Mouse (Mus musculus): ENCODE results near the gene Kif1a.

The Kif1a gene

DNA sequence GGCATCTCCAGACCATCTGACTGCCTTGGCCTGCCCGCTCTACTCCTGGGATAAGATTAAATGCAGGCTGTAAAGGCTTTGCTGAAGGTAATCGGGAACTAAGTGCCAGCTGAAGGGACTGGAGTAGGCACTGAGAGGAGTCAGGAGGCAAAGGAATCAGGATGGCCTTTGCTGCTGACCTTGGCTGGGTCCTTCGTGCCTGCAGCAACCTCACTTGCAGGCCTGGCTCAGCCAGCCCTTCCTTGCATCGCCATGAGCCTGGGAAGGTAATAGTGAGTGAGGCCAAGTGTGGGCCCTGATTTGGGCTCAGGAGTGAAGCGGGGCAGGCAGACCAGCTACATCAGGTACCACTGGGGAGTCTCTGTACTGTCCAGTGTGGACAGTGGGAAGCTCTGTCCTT, 2.8 kb downstream of the Kif1a start:
- DNase-seq (ENCODE audit: low spot score in 2 of 2): no peak

DNA sequence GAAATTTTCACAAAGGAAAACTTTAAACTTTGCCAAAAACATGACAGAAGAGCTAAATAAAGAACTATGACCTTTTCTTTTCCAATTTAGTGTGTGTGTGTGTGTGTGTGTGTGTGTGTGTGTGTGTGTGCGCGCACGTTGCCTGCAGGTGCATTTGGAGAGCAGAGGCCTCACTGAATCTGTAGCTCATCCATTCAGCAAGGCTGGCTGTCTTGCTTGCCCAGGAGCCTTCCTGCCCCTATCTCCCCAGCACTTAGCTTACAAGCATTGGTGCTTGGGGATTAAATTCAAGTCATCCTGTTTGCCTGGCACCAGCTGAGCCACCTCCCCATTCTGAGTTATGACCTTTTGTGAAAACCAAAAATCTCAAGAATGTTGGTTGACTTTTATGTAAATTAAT, 9.2 kb downstream of the Kif1a start:
- DNase-seq (ENCODE audit: low spot score in 2 of 2): no peak

DNA sequence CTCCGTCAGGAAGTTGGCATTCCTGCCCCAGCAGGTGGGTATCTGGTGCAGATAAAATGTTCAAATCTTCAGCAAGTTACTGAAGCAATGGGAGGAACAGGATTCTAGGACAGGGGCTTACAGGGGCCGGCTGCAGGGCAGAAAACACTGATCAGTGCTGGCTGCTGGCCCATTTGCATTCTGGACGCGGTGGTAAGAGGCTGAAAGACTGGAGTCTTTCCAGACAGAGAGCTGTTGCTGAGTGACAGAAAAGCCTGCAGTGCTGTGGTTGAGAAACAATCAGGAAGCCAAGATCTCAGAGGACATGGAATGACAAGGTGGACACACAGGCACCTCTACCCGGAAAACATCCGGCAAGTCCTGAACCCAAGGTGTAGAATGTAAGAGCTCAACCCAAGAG, 16.6 kb downstream of the Kif1a start:
- no peak for DNase-seq (ENCODE audit: low spot score in 2 of 2)

DNA sequence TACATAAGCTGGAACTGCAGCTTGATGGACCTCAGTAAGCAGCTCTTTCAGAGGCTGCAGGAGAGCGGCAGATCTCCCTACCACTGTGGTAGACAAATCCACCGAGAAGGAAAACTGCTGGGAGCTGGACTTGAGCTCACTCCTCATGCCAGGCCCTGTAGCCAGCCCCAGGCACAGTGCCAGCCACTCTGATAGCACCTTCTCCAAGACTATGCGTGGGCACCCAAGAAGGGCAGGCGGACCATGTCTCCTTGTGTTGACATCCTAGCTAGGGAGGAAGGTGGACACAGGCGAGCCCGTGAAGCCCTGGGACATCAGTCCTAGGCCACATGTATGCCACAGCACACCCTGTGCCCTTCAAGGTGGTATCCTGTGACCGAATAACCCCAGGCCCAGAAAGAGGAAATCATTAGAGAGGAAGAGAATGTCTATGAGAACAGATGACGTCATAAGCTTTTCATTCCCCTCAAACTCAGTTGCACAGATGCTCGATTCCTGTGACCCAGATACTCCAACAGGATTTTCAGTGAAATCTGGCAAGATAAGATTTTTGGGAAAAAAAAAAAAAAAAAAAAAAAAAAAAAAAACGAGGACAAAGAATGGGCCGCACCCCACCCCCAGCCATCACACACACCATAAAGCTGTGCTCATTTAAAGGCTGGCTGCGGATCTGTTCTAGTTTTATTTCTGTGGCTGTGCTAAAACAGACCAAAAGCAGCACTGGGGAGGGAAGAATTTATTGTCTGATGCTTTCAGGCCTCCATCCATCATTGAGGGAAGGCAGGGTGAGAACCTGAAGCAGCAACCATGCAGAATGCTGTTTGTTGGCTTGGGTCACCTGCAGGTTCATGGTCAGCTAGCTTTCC, 18.1 kb downstream of the Kif1a start:
- DNase-seq (ENCODE audit: low spot score in 2 of 2): no peak

DNA sequence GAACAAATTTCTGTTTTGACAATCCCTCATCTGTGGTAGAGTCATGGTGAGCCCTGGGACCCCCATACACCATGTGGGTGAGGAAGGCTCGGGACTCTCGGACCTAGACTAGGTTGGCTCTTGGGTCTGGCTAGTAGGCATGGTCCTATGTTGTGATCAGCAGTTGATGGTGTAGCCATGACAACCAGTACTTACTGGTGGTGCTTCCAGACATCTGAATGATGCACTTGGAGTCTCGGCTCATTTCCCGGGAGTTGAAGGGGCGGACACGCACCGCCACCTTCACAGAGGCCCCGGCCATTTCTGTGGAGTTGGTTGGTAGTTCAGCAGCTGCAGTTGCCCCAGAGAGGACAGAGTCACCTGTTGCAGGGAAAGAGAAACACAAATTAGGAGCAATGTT, 19.6 kb downstream of the Kif1a start:
- DNase-seq (ENCODE audit: low spot score in 2 of 2): no peak

DNA sequence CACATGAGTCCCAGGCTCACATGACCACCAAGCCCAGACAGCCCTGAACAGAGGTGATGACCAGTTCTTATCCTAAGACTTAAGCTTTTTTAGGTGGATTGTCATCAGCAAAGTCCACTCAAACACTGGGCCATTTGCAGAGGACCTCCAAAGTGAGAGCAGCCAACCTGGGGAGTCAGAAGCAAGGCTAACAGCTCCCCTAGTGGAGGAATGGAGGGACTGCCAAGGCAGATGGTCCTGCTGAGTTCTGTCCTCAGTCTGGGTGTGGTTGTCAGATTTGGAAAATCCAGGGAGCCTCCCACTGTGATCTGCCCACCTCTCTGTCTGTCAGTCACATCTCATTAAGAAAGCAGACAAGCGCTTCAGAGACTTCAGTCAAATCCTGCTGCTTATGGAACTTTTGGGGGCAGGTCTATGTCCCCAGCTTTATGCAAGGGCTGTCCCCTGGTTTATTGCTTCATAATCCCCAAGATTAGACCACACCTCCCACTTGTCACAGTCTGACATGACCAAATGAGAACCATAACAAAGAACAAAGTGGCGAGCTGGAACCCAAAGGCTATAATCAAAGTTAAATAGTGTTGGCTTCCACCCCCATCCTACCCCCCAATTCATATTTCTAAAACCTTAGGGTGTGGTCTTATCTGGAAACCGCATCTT, 20.7 kb downstream of the Kif1a start:
- DNase-seq (ENCODE audit: low spot score in 2 of 2): no peak

DNA sequence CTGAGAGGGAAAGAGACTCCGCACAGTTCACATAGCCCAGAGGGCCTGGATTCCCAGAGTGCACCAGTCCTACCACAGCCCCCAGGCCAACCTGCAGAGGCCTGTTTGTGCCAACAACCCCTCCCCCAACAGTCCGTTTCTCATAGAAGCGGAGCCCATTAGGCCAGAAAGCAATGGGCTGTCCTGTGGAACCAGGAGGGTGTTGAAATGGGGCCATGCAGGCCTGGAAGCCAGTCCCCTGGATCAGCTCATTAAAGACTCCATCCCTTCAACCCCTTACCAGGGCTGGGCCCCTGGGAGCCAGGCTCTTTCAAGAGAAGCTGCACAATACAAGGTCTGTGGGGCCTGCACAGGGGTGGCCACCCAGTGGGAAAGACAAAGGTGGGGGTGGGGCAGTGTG, 22.1 kb downstream of the Kif1a start:
- DNase-seq (ENCODE audit: low spot score in 2 of 2): no peak

DNA sequence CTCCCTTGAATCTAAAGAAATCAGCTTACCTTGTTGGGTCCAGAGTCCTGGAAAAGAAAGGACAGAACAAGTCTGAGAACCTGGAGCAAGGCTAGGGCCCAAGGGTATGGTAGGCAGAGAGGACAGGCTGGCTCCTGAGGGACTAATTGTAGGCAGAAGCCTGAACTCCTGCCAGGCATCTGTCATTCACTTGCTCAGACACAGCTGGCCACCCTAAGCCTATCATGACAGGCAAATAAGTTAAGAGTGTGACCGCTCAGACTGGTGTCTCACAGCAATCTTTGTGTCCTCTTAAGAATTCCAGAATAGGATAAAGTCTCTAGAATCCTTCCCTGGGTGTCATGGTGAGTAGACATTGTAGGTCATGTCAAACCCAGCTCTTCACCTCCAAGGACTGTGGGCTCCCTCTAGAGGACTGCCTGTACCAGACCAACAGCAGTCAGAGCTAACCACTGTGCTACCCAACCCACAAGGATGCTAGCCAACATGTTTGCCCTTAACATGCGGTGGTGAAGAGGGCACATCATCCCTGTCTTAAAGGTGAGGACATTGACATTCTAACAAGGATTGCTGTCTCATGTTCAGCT, 29.4 kb downstream of the Kif1a start:
- no peak for DNase-seq (ENCODE audit: low spot score in 2 of 2)

DNA sequence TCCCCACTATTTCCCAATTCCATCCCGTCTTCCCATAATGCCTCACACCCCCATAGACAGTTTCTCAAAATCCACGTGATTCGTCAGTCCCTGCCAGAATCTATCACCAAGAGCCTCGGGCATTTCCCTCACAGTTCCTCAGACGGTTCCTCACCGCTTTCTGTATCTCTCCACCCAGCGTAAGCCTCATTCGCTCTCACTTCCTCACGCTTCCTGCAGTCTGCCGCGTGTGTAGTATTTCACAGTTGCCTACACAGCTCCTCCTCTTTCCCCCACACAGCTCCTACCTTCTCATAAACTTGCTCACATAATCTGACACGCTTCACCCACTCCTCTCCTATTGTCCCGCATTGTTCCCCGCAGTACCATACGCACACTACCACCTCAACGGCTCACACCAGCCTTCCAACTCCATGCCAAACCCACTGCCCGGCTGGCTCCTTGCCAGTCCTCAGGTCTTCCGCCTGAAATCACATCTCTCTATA, 30.2 kb downstream of the Kif1a start:
- DNase-seq (ENCODE audit: low spot score in 2 of 2): no peak

DNA sequence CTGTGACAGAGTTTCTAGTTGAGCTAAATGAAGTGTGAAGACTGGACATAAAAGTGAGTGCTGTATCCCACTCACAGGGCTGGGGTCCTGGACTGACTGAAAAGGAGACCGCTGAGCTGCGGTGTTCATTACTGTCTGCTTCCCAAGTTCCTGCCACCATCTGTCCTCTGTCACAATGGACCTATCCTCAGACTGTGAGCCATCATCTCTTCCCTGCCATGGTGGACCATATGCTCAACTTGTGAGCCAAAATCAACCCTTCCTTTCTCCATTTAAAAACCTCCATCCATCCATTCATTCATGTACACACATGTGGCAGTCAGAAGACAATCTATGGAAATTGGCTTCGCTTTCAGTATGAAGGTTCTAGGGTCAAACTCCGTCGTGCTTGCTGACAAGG, 30.9 kb downstream of the Kif1a start:
- DNase-seq (ENCODE audit: low spot score in 2 of 2): no peak

DNA sequence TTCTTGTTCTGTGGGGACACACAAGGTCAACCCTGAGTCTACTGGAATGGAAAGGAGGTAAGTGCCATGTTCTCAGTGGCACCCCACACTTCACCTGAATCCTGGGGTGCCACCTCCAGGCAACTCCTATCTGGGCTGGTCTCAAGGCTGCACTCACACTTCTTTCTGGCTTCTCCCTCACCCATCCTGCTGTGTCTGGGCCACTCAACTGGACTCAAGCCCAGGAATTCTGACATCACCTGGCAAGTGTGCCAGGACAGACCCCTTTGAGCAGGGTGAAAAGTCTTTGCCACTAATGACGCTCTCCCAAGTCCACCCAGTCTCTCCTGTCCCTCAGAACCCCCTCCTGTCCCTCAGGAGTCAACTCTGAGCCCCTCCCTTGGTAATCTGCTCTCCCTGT, 33.2 kb downstream of the Kif1a start:
- no peak for DNase-seq (ENCODE audit: low spot score in 2 of 2)

DNA sequence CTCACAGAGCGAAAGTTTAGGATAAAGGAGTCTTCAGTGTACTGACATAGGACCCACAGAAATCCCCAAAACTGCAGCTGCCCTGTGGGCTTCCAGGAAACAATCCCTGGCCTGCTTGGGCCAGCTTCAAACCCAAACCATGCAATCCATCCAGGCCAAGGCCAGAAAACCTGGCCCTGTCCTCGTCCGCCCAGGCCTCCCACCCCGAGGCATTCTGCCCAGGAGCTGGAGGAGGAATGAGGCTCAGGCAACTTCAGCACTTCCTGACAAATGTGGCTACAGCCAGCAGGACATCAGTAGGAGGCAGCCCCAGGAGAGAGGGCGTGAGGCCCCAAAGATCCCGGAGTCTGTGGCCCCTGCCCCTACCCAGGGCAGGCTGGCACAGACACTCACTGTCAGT, 36.1 kb downstream of the Kif1a start:
- DNase-seq (ENCODE audit: low spot score in 2 of 2): no peak

DNA sequence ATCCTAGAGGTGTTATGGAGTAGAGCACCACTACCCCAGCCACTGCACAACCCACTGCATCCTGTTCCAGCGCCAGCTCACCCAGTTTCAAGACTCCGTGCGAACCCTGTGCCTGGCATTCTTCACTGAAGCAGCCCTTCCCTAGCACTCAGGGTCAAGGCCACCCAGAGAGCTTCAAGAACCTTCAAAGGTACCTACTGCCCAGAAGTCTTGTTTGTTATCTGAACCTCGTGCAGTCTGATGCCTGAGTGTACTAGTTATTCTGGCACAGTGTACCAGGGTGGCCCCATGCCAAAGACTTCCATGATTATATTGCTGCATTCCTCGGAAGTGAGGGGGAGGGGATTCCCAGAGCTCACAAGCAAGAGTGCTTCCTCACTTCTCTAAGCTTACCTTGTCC, 38.1 kb downstream of the Kif1a start:
- no peak for DNase-seq (ENCODE audit: low spot score in 2 of 2)

DNA sequence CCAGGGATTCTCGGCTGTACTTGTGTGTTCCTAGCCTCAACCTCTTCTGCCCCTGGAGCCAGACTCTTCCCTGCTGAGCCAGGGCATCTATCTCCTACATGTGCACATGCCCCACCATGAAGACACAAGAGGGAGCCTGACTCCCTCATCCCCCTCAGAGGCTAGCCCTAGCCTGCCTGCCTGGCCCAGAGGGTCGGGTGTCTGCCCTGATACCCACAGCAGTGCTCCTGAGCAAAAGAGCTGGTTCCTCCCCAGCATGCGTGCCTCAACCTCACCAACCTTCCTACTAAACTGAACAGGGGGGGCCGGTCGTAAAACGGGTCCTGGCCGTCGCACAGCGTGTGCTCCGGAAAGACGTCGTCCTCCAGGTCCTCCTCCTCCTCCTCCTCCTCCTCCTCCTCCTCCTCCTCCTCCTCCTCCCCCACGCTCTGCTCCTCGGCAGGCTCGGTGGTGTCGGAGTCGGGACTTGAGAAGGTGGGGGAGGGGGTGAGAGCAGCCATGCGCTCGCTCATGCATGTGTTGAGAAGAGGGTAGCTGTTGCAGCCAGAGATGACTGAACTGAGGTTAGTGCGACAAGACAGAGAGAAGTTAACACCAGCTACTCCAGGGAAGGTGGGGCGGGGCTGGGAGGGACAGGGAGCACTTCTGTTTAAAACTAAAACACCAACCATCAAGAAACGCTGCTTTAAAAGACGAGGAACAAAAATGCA, 50.5 kb downstream of the Kif1a start:
- DNase-seq (ENCODE audit: low spot score in 2 of 2): no peak

DNA sequence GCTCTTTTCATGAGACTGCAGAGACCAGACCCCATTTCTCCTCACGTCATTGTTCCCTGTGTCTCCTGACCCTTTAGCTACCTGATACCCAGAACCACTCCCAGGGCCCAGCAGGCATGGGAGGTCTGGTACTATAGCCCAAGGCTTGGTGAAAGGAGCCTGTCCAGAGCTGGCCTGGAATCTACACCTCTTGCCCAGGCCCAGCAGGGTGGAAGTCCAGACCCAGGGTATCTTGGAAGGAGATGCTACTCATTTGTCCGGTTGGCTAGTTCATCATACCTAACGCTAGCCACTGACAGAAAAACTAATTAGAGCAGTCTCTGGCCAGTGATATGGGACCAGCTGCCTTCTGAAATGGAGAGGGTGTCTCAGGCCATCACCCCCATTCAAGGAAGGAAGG, 51.7 kb downstream of the Kif1a start:
- no peak for DNase-seq (ENCODE audit: low spot score in 2 of 2)

DNA sequence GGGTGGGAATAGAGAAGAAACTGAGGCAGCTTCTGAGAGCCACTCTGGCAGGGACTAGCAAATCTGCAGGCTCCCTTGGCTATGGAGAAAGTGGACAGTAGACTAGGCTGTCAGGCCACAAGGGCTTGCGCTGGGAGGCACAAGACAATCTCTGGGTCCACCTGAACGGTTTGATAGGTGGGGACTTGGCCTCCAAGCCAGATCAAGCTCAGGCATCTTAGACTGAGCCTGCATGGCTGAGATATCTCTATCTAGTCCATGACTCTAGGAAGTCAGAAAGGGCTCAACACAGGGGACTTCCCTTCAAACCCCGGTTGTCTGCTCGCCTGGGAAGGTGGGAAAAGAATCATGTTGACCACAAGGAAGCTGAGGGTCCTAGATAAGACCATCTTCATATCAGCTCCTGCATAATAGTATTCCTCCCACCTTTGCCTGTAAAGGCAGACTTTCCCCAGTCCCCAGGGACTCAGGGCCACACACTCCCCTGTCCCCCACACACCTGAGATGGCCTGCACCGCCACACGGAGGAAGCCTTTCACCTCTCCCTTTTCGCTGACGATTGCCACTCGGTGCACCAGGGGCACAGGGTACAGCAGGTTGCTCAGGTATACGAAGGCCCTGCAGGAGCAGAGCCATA, 55.5 kb downstream of the Kif1a start:
- DNase-seq (ENCODE audit: low spot score in 2 of 2): no peak

DNA sequence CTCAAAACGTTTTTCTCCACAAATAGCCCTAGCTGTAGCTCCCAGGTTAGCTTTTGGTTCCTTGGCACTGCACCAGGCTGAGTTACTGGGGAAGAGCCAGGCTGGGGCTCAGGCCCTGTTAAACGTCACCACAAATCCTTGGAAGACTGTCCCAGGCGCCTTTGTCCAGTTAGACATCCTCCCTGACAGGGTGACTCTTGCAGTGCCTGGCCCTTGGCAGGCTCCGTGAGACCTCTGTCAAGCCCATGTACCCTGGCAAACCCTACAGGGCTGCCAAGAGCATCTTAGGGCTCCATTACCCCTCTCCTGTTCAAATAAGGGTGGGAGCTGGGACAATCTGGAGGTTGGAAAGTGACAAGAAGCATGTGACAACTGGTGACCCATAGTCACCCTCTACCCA, 65.8 kb downstream of the Kif1a start:
- no peak for DNase-seq (ENCODE audit: low spot score in 2 of 2)

DNA sequence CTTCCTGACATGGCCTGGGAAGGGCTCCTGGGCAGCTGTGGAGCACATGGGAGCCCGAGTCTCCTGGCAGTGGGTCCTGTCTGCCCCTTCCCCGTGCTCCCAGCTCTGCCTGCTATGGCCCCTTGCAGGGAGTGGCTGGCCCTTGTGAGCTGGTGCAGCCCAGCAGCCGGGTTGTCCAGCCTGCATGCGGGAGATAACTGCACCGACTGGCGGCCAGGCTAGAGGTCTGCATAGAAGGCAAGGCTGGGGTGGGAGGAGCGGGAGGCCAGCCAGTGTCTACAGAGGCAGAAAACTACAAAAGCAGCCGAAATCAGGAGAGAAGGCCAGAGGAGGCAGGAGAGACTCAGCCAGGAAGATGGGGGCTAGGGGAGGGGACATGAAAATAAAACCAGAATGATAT, 67.8 kb downstream of the Kif1a start:
- DNase-seq (ENCODE audit: low spot score in 2 of 2): no peak

DNA sequence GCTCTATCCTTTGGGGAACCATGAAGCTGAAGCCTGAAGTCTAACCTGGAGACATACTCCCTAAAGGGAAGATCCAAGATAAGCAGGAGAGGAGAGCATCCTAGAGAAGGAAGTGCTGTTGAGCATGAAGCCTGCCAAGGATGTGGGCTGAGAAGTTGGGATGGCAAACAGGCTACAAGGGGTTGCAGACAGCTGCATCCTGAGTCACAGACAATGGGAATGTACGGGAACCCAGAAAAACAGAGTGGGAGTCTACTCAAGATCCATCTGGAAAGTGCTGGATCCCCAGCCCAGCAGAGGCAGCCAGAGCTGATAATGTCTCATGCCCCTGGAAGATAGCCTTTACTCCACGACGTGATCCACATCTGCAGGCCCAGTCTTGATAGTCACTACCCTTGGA, 70.6 kb downstream of the Kif1a start:
- DNase-seq (ENCODE audit: low spot score in 2 of 2): no peak

DNA sequence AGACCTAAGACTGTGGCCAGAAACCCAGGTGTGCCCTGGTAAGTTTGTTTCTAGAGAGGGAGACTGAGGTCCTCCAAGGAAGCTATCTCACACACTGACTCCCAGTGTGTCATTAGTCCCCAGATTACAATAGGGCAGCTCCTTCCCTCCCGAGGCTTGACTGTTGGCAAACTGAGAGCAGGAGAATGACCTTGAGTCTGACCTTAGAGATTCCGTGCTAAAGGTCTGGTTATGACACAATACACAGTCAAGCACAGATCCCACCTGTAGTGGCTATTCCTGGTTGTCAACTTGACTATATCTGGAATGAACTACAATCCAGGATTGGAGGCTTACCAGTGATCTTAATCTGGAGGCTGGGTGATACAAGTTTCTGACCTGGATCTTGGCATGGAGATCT, 71.7 kb downstream of the Kif1a start:
- DNase-seq (ENCODE audit: low spot score in 2 of 2): no peak

DNA sequence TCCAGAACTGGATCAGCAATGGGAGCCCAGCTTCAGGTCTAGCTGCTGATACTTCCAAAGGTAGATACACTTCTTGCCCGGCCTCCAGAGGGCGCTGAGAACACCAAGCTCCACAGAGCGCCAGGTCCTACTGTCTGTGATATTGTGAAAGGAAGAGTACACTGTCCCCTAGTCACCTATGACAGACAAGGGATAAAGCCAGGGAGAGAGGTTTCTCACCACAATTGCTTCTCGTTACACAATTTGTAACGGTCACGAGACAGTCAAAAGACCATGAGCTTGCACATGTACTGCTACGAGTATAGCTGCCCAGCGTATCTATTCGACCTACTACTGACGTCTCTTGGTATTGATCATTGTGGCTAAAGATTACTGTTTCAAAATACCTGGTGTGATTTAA, 72.4 kb downstream of the Kif1a start:
- no peak for DNase-seq (ENCODE audit: low spot score in 2 of 2)

DNA sequence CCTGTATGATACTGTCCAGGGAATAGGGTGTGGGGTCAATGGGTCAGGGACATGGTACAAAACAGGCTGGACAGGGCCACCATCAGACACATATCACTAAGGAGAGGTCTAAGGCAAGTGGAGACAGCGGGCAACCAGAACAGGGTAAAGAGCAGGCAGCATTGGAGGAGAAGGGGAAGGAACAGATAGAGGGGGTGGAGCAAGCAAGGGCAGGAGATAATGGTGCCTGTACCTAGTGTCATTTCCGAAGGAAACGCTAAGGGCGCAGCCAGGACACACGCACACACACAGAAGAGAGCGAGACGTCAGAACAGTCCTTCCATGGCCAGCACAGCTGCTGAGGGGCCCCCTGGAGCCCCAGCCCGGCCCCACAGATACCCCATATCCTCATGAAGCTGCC, 75.2 kb downstream of the Kif1a start:
- DNase-seq (ENCODE audit: low spot score in 2 of 2): no peak
